Mouse (Mus musculus) intestine, postnatal 0 days (tissue): ENCODE results near the gene Efemp2. TPM values are rescaled to one million over a fixed set of nuclear protein-coding genes. Genes with fewer than 3 reads are reported as not detected.

Experiments used
- ATAC-seq: fragments of 200-750 bp; cut with Nextera tagmentation; 2 replicates; pipeline ENCODE4 v1.8.0; 2017; ENCODE audit warnings: mild to moderate bottlenecking, moderate TSS enrichment, moderate library complexity
- H3K27ac ChIP-seq: fragments of 300-500 bp; sonication (generic); 2 replicates; pipeline ENCODE4 v1.5.1; 2014; ENCODE audit warnings: mild to moderate bottlenecking, low read depth, low read length, moderate library complexity
- H3K27me3 ChIP-seq: fragments of 300-500 bp; sonication (generic); replicated peaks from 2 replicates; pipeline ENCODE4 v1.6.1; 2014; ENCODE audit warnings: low read length, mixed read lengths; ENCODE audit not compliant: control insufficient read depth, insufficient read depth
- H3K36me3 ChIP-seq: fragments of 300-500 bp; sonication (generic); 2 replicates; pipeline ENCODE4 v1.6.1; 2014; ENCODE audit warnings: mild to moderate bottlenecking, moderate library complexity; ENCODE audit not compliant: control insufficient read depth, insufficient read depth
- H3K4me1 ChIP-seq: fragments of 300-500 bp; sonication (generic); replicated peaks from 2 replicates; pipeline ENCODE4 v1.6.1; 2014; ENCODE audit warnings: antibody characterized with exemption, low read length, mixed read lengths; ENCODE audit not compliant: control insufficient read depth, insufficient read depth
- H3K4me2 ChIP-seq: fragments of 300-500 bp; sonication (generic); replicated peaks from 2 replicates; pipeline ENCODE4 v1.6.1; 2014; ENCODE audit warnings: low read depth, mild to moderate bottlenecking, moderate library complexity
- H3K4me3 ChIP-seq: fragments of 300-500 bp; sonication (generic); 2 replicates; pipeline ENCODE4 v1.5.1; 2014; ENCODE audit warnings: low read depth, low read length
- H3K9ac ChIP-seq: fragments of 300-500 bp; sonication (generic); 2 replicates; pipeline ENCODE4 v1.6.1; 2014; ENCODE audit warnings: mild to moderate bottlenecking, low read depth, low read length
- H3K9me3 ChIP-seq: fragments of 300-500 bp; sonication (generic); 2 replicates; pipeline ENCODE4 v1.6.1; 2016; ENCODE audit warnings: mixed run types; ENCODE audit not compliant: control insufficient read depth
- CTCF ChIP-seq: sonication (generic); IDR thresholded peaks from 2 replicates; pipeline ENCODE4 v1.5.1; 2016; ENCODE audit warnings: low read depth, mild to moderate bottlenecking, control low read depth, antibody characterized with exemption, moderate library complexity
- WGBS: fragments of 180-500 bp; shearing (Covaris S2); extraction: QIAGEN DNeasy Blood & Tissue Kit; methylation state at CpG from one replicate; pipeline ENCODE4 v1.1.7; 2014; 5-methylcytosine and 5-hydroxymethylcytosine counted together
- polyA plus RNA-seq: library from polyadenylated mRNA; unstranded; fragments of >200 nt; fragmentation: Nextera tagmentation; extraction: Ambion mirVana; gene quantifications from 2 replicates; pipeline ENCODE4 v1.2.1, GENCODE M21; 2015

Gene Efemp2
- polyA plus RNA-seq, 1 experiment from 2014 or later = 40.7 TPM

DNA sequence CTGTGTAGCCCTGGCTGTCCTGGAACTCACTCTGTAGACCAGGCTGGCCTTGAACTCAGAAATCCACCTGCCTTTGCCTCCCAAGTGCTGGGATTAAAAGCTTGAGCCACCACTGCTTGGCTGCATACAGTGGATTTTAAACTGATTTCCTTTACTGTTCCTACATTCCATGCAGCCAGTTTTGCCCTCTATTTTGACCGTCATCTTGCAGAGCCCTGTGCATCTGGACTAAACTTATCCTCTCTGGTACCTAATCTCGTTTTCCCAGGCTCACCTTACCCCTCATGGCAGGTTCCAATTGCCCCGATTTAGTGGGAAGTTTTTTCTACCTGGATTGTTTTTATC lies 39.2 kb downstream of the Efemp2 start:
- Histone ChIP-seq H3K9me3 (no peaks in the 10 kb centered on the region), H3K4me3 (no peak overlapping the region), H3K36me3 (no peaks in the 10 kb centered on the region), H3K27me3 (no peaks in the 10 kb centered on the region), H3K4me2 (no peak overlapping the region), H3K27ac (no peak overlapping the region), H3K4me1 (no peaks in the 10 kb centered on the region; the same call in none of the 2 replicates), H3K9ac (no peak overlapping the region)
- ATAC-seq = no peak
- 84% methylated on average over 3 of the region's 3 CpGs for WGBS
- TF ChIP-seq CTCF = no peak

DNA sequence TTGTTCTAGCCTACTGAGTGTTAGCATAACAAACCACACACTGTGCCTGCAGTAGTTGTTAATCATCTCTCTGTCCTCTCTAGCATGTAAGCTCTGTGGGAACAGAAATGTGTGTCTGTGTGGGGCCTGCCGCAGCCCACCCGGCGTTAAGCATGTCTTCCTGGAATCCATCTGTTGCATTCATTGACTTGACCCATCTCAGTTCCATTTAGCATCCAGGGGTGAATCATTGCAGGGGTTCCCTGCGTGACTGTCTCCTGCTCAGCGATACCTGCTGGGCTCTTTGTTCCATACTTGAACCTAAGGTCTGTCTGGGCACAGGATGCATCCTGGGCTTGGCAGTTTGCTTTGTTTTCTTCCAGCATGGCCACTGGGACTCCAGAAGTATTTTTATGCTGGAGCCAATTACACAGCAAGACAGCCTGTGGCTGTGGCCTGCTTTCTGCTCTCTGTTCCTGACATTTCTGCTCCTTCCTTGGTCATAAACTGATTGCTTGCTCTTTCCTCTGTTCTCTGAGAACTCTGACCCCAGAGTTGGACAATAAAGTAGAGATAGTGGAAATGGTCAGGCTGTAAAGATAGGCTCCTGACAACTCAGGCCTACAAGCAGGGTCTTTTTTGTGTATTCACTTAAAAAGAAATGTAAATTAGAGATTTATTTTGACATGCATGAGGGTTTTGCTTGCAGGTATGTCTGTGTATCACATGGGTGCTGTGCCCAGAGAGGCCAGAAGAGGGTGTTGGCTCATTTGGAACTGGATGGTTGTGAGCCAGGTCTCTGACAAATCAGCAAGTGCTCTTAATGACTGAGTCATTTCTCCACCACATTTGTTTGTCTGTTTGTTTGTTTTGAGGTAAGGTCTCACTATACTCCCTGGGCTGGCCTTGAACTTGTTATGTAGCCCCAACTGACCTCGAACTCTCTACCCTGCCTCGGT lies 42.4 kb downstream of the Efemp2 start:
- Histone ChIP-seq H3K36me3 (no peaks in the 10 kb centered on the region), H3K9me3 (no peaks in the 10 kb centered on the region), H3K9ac (no peak overlapping the region), H3K4me1 (no peaks in the 10 kb centered on the region; the same call in none of the 2 replicates), H3K4me2 (no peak overlapping the region), H3K4me3 (no peak overlapping the region), H3K27ac (peak overlapping the region; percentile 23), H3K27me3 (no peaks in the 10 kb centered on the region)
- ATAC-seq = peak; percentile 44
- 69% methylated on average over 7 of the region's 7 CpGs for WGBS
- peak; percentile 52 for TF ChIP-seq CTCF

DNA sequence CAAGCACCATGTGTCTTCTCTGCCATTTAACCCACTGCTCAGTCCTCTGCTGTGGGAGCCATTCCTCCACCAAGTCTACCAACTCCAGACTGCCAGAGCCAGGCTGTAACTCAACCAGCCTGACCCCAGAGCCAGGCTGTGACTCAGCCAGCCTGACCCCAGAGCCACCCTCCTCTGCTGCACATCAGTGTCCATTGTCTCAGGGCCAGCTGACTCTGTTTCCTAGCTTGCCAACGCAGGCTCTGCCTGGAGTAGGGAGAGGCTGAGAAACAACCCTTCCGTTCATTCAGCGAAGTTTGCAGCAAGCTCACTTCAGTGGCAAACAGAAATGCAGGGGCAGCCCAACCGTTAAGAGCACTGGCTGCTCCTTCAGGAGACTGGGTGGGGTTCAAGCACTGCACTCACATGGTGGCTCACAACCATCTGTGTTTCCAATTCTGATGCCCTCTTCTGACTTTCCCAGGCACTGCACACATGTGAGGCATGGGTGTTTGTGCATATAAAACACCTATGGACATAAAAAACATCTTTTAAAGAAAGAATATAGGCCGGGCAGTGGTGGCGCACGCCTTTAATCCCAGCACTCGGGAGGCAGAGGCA lies 43.3 kb downstream of the Efemp2 start:
- Histone ChIP-seq H3K9ac (no peak overlapping the region), H3K27me3 (no peaks in the 10 kb centered on the region), H3K9me3 (no peaks in the 10 kb centered on the region), H3K4me1 (no peaks in the 10 kb centered on the region; the same call in none of the 2 replicates), H3K27ac (peak overlapping the region; percentile 23), H3K4me3 (no peak overlapping the region), H3K4me2 (no peak overlapping the region), H3K36me3 (no peaks in the 10 kb centered on the region)
- no peak for ATAC-seq
- 78% methylated on average over 8 of the region's 8 CpGs for WGBS
- peak; percentile 32; the same call in 1 of the 2 replicates for TF ChIP-seq CTCF

DNA sequence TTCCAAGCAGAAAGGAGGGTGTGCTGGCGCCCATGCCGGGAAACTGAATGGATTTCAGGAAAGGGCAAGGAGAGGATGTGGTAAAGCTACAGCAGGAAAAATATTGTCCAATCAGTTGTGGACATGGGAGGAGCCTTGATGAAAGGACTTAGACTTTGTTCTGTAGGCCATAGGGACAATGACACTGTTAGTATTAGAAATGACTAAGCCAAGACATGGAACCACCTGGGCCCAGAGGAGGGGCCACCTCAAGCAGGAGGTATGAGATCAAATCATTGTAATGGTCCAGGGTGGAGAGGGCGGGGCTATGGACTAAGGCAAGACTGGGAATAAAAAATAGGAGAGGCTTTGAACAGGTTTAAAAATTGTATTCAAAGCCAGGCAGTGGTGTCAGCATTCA lies 45.0 kb downstream of the Efemp2 start:
- Histone ChIP-seq H3K9ac (no peak overlapping the region), H3K9me3 (no peaks in the 10 kb centered on the region), H3K27ac (no peak overlapping the region), H3K36me3 (no peaks in the 10 kb centered on the region), H3K27me3 (no peaks in the 10 kb centered on the region), H3K4me1 (no peaks in the 10 kb centered on the region; the same call in 1 of the 2 replicates), H3K4me3 (no peak overlapping the region), H3K4me2 (no peak overlapping the region)
- no peak for TF ChIP-seq CTCF
- peak; percentile 86 for ATAC-seq
- 74% methylated on average over 3 of the region's 3 CpGs for whole genome bisulfite sequencing

DNA sequence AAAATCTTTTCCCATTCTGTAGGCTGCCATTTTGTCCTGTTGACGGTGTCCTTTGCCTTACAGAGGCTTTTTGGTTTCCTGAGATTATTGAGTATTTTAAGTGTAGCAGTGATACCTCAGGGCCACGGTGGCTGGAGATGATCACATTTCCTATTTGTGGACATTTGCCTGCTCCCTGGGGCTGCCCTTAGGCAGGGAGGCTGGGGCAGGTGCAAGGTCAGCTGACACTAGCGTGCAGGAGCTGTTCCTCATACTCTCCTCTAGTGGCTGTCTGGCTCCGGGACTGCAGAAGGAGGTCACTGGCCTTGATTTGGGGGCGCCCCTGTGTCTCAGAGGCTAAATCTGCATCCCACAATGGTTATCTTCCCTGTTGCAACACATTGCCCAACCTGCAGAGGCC lies 51.5 kb downstream of the Efemp2 start:
- H3K27ac ChIP-seq = no peak overlapping the region
- 73% methylated on average over 5 of the region's 5 CpGs for WGBS
- no peaks in the 10 kb centered on the region for H3K36me3 ChIP-seq
- no peak overlapping the region for H3K4me3 ChIP-seq
- H3K4me2 ChIP-seq = no peak overlapping the region
- no peak for TF ChIP-seq CTCF
- no peak overlapping the region for H3K9ac ChIP-seq
- H3K4me1 ChIP-seq = no peaks in the 10 kb centered on the region
- no peak for ATAC-seq
- no peaks in the 10 kb centered on the region for H3K9me3 ChIP-seq
- H3K27me3 ChIP-seq = no peaks in the 10 kb centered on the region

DNA sequence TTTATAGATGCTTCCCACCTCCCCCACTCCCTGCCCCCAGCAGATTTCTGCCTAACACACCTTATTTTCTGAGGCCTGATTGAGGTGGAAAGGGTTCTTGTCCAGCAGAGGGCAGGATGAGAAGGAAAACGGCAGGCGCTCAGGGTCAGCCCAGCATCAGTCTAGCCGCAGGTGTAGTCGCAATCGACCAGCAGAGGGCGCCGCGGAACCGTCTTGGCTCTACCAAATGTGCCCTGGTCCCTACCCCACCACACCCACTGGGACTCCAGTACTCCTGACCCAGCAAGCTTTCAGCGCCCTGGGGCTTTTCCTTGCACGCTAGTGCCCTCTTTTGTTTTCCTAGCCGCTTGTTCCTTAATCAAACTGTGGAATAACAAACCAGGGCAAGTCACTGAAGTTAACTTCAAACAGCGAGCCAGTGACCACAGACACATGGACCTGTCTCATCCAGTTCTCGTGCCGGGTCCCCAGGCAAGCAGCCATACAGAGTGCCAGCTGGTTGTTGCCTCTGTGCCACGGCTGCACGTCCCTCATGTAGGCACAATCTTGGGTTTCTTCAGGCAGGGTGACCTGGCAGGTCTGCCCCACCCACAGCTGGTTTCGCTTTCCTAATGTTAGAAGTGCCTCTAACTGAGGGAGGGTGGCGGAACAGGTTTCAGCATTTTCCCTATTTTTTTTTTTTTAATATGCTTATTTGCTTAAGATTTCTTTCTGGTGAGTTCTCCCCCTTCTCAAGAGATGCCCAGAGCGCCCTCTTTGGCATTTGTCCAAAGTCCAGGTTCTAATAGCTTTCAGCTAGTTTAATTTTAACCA lies 55.8 kb downstream of the Efemp2 start:
- Histone ChIP-seq H3K27ac (peak overlapping the region; percentile 61), H3K4me3 (peak overlapping the region; percentile 30), H3K27me3 (no peaks in the 10 kb centered on the region), H3K4me2 (peak overlapping the region; percentile 67), H3K4me1 (no peaks in the 10 kb centered on the region), H3K9me3 (no peaks in the 10 kb centered on the region), H3K9ac (peak overlapping the region; percentile 19; the same call in 1 of the 2 replicates), H3K36me3 (no peaks in the 10 kb centered on the region)
- WGBS = 10% methylated on average over 20 of the region's 20 CpGs
- ATAC-seq = peak; percentile 97
- TF ChIP-seq CTCF = peak; percentile 99
